ENCODE assay signal across 8 mouse cellular contexts in genomic region chr9:115308941-115309380, GRCm38 (mm10). TPM values are rescaled to one million over a fixed set of nuclear protein-coding genes. Genes with fewer than 3 reads are reported as not detected.
A peak's percentile ranks its signal among the peaks of the same experiment; 100 is the strongest.
DNase-seq lines count a peak whose midpoint lies in the region; ATAC-seq lines count a peak whose summit lies in the region.

No protein-coding gene starts in this region.

- DNase-seq in CD4-positive, CD25-positive, alpha-beta regulatory T cell, adult 2 months (ENCODE audit: low read depth, low spot score): peak; percentile 44
- DNase-seq in right cerebral cortex, adult 2 months (ENCODE audit: low spot score in 2 of 2): peak; percentile 20 to 29
- DNase-seq in right cerebral cortex, postnatal 36 days (ENCODE audit: low spot score in 2 of 2): no peak
- DNase-seq in neural tube, embryonic 10.5 days (ENCODE audit: extremely low spot score, low spot score): peak; percentile 62
- no peak for DNase-seq in layer of hippocampus, adult 9-11 months

- peak overlapping the region; percentile 99 for H3K9ac ChIP-seq in heart, embryonic 14.5 days (ENCODE audit: low read length)
- H3K9ac ChIP-seq in liver, embryonic 12.5 days: peak overlapping the region; percentile 99

- H3K36me3 ChIP-seq in heart, embryonic 14.5 days (ENCODE audit: control insufficient read depth, insufficient read depth, low read length): no peaks in the 10 kb centered on the region
- peaks cover 11% of the 10 kb centered on the region for H3K36me3 ChIP-seq in liver, embryonic 12.5 days

- peak overlapping the region; percentile 93 to 94 for H3K4me3 ChIP-seq in heart, embryonic 14.5 days (ENCODE audit: control insufficient read depth in 1 of 2, insufficient read depth in 1 of 2, low read depth in 1 of 2, low read length in 2 of 2)
- H3K4me3 ChIP-seq in liver, embryonic 12.5 days: peak overlapping the region; percentile 98

- H3K27me3 ChIP-seq in heart, embryonic 14.5 days (ENCODE audit: control insufficient read depth, insufficient read depth, low read length): no peaks in the 10 kb centered on the region
- H3K27me3 ChIP-seq in liver, embryonic 12.5 days (replicated peaks): no peaks in the 10 kb centered on the region

- 0% methylated on average over 18 of the region's 18 CpGs for WGBS in heart, embryonic 14.5 days
- under 1% methylated on average over 18 of the region's 18 CpGs for WGBS in liver, embryonic 12.5 days (ENCODE audit: insufficient replicate concordance)

- H3K9me3 ChIP-seq in heart, embryonic 14.5 days (ENCODE audit: control insufficient read depth, low read length): no peaks in the 10 kb centered on the region
- no peaks in the 10 kb centered on the region for H3K9me3 ChIP-seq in liver, embryonic 12.5 days (replicated peaks)

- H3K4me2 ChIP-seq in heart, embryonic 14.5 days (ENCODE audit: low read length): peak overlapping the region; percentile 75
- H3K4me2 ChIP-seq in liver, embryonic 12.5 days: peak overlapping the region; percentile 88

- H3K4me1 ChIP-seq in heart, embryonic 14.5 days (ENCODE audit: control insufficient read depth in 2 of 2, insufficient read depth in 2 of 2, low read length in 2 of 2): peaks cover 7 to 41% of the 10 kb centered on the region in 2 experiments
- peaks cover 64% of the 10 kb centered on the region for H3K4me1 ChIP-seq in liver, embryonic 12.5 days

- peak overlapping the region; percentile 94 to 96 for H3K27ac ChIP-seq in heart, embryonic 14.5 days (replicated peaks in 1 of 2; ENCODE audit: control insufficient read depth in 1 of 2, insufficient read depth in 1 of 2, low read depth in 2 of 2, low read length in 2 of 2)
- H3K27ac ChIP-seq in liver, embryonic 12.5 days: peak overlapping the region; percentile 96

- ATAC-seq in CD4-positive, CD25-positive, alpha-beta regulatory T cell, adult 4 months: no peak
- no peak for ATAC-seq in heart, embryonic 14.5 days (ENCODE audit: insufficient number of reproducible peaks, insufficient read depth, low FRiP score, low read depth)
- ATAC-seq in liver, embryonic 12.5 days: no peak

RNA-seq across cellular contexts. Expression of gene Stt3b, which starts 1.3 kb away (rescaled TPM):
- polyA plus RNA-seq in CD4-positive, CD25-positive, alpha-beta regulatory T cell, adult 4 months (2017; shearing (Covaris generic)): 10 to 100 TPM in 1 of 2 experiments, 1 to 10 TPM in 1; 7.3 to 15.2 TPM
- 93.3 and 94.4 TPM in 2 replicates for polyA plus RNA-seq in heart, embryonic 14.5 days (2014; fragmentation: Nextera tagmentation; extraction: Ambion mirVana)
- 102 and 106 TPM in 2 replicates for polyA plus RNA-seq in liver, embryonic 12.5 days (2016; fragmentation: Nextera tagmentation; extraction: Ambion mirVana)

Comparison
In these comparisons a context has a peak if more than half of its experiments do, and no peak if none do; other contexts are left out.
1. DNase-seq: peak in CD4-positive, CD25-positive, alpha-beta regulatory T cell, adult 2 months (single experiment), right cerebral cortex, adult 2 months (2 of 2) and neural tube, embryonic 10.5 days (single experiment); none in right cerebral cortex, postnatal 36 days (0 of 2) and layer of hippocampus, adult 9-11 months (single experiment).